Mouse (Mus musculus) embryonic facial prominence, embryonic 11.5 days (tissue): ENCODE data around the gene Prickle3. TPM values are rescaled to one million over a fixed set of nuclear protein-coding genes. Genes with fewer than 3 reads are reported as not detected.

Experiments
- ATAC-seq: fragments of 200-750 bp; cut with Nextera tagmentation; replicated peaks from 2 replicates; pipeline ENCODE4 v1.8.0; 2017; ENCODE audit warnings: low read depth; ENCODE audit not compliant: insufficient number of reproducible peaks, low FRiP score, low TSS enrichment
- DNase-seq: peaks from one replicate; pipeline ENCODE4 v3.0.0-alpha.2; 2015; ENCODE audit warnings: low spot score
- H3K27ac ChIP-seq: fragments of 300-500 bp; sonication (generic); replicated peaks from 2 replicates; pipeline ENCODE4 v1.5.1; 2014; ENCODE audit warnings: mild to moderate bottlenecking, low read depth, low read length, control low read depth
- H3K27me3 ChIP-seq: fragments of 300-500 bp; sonication (generic); 2 replicates; pipeline ENCODE4 v1.6.1; 2014; ENCODE audit warnings: mild to moderate bottlenecking, low read length, moderate library complexity, mixed read lengths; ENCODE audit not compliant: control insufficient read depth, insufficient read depth
- H3K36me3 ChIP-seq: fragments of 300-500 bp; sonication (generic); replicated peaks from 2 replicates; pipeline ENCODE4 v1.6.1; 2014; ENCODE audit warnings: low read depth, mild to moderate bottlenecking, low read length, moderate library complexity, mixed read lengths; ENCODE audit not compliant: control insufficient read depth, insufficient read depth
- H3K4me1 ChIP-seq: fragments of 300-500 bp; sonication (generic); 2 replicates; pipeline ENCODE4 v1.6.1; 2014; ENCODE audit warnings: low read length, mixed read lengths; ENCODE audit not compliant: control insufficient read depth, insufficient read depth
- H3K4me2 ChIP-seq: fragments of 300-500 bp; sonication (generic); 2 replicates; pipeline ENCODE4 v1.6.1; 2014; ENCODE audit warnings: low read depth, mild to moderate bottlenecking, control low read depth, low read length, moderate library complexity
- H3K4me3 ChIP-seq: fragments of 300-500 bp; sonication (generic); 2 replicates; pipeline ENCODE4 v1.5.1; 2014; ENCODE audit warnings: low read depth, low read length, control low read depth
- H3K9ac ChIP-seq: fragments of 300-500 bp; sonication (generic); replicated peaks from 2 replicates; pipeline ENCODE4 v1.6.1; 2014; ENCODE audit warnings: mild to moderate bottlenecking, control low read depth, low read length
- H3K9me3 ChIP-seq: fragments of 300-500 bp; sonication (generic); replicated peaks from 2 replicates; pipeline ENCODE4 v1.6.1; 2016; ENCODE audit warnings: mild to moderate bottlenecking, low read length, inconsistent platforms, mixed read lengths; ENCODE audit not compliant: control insufficient read depth
- WGBS: fragments of 180-500 bp; shearing (Covaris S2); extraction: QIAGEN DNeasy Blood & Tissue Kit; methylation state at CpG from one replicate; pipeline ENCODE4 v1.1.7; 2014; 5-methylcytosine and 5-hydroxymethylcytosine counted together
- polyA plus RNA-seq: library from polyadenylated mRNA; unstranded; fragments of >200 nt; fragmentation: Nextera tagmentation; extraction: Ambion mirVana; gene quantifications from 2 replicates; pipeline ENCODE4 v1.2.1, GENCODE M21; 2014

Prickle3 gene
- polyA plus RNA-seq, 1 experiment from 2014 or later, result 2.6 TPM

DNA sequence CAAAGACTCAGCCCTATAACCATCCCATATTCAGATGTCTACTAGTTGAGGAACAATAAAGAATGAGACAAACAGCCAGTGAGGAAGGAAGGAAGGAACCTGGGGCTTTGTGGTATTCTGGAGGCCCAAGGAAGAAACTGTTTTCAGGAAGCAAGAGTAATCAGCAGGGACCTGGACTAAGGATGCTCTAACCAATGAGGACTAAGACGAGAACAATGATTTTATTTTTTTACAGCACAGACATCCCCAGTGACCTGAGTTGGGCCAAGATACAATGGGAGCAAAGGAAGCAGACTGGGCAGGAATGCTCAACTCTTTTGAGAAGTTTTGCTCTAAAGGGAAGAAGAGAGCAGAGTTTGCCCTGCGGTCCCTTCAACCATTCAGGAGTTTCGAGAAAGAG, 5.9 kb downstream of the Prickle3 start:
- ATAC-seq, result no peak
- no peaks in the 10 kb centered on the region for H3K36me3 ChIP-seq
- WGBS, result 81% methylated on average over 3 of the region's 3 CpGs

DNA sequence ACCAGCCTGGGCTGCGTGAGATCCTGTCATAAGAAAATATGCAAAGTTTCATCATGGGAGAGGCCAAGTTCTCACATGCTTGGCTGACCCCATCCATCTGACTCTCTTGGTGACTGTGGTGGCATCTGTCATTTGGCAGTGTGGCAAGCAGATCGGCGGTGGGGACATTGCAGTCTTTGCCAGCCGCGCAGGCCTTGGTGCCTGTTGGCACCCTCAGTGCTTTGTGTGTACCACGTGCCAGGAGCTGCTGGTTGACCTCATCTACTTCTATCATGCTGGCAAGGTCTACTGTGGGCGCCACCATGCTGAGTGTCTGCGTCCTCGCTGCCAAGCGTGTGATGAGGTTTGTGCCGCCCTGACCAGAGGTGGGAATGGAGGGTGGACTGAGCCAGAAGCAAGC, 7.7 kb downstream of the Prickle3 start:
- DNase-seq, result no peak
- H3K27ac ChIP-seq, result no peak overlapping the region
- no peak overlapping the region for H3K9ac ChIP-seq
- no peak overlapping the region for H3K4me2 ChIP-seq
- H3K36me3 ChIP-seq, result no peaks in the 10 kb centered on the region
- no peaks in the 10 kb centered on the region for H3K4me1 ChIP-seq
- no peak overlapping the region for H3K4me3 ChIP-seq
- no peak for ATAC-seq
- no peaks in the 10 kb centered on the region for H3K9me3 ChIP-seq
- WGBS, result 90% methylated on average over 11 of the region's 11 CpGs
- no peaks in the 10 kb centered on the region for H3K27me3 ChIP-seq

More for the DNA sequence above, 5.9 kb downstream of the Prickle3 start:
- no peak overlapping the region for H3K4me3 ChIP-seq
- DNase-seq, result no peak
- no peak overlapping the region for H3K4me2 ChIP-seq
- no peak overlapping the region for H3K27ac ChIP-seq
- no peak overlapping the region for H3K9ac ChIP-seq
- H3K4me1 ChIP-seq, result no peaks in the 10 kb centered on the region
- no peaks in the 10 kb centered on the region for H3K9me3 ChIP-seq
- H3K27me3 ChIP-seq, result no peaks in the 10 kb centered on the region

DNA sequence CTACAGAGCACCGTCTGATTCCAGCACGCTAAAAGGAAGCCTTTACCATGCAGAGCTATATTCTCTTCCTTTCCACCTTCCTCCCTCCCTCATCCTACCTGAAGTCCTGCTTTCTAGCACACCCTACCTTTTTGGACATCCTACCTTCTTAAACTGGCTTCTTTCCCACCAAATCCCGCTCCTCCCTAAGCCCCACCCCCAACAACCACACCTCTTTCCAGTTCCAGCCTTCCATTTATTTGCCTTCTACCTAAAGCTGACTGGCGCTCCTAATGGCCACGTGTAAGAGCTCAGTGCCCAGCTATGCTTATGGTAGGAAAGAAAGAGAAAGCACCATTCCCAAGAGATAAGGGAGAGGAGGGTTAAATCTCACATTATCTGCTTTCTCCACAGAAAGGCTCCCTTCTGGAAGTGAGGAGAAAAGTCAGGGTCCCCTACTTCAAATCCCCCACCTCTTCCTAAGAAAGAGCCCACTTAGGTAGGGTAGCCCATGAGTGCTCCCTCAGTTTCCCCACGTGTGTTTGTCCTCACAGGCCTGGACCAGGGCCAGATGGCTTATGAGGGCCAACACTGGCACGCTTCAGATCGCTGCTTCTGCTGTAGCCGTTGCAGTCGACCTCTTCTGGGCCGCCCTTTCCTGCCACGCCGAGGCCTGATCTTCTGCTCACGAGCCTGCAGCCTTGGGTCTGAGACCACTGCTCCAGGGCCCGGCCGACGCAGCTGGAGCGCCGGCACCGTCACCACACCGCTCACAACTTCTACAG, 8.9 kb downstream of the Prickle3 start:
- no peak overlapping the region for H3K27ac ChIP-seq
- no peaks in the 10 kb centered on the region for H3K36me3 ChIP-seq
- no peak overlapping the region for H3K4me3 ChIP-seq
- no peaks in the 10 kb centered on the region for H3K27me3 ChIP-seq
- no peaks in the 10 kb centered on the region for H3K9me3 ChIP-seq
- WGBS, result 77% methylated on average over 21 of the region's 21 CpGs
- no peak overlapping the region for H3K4me2 ChIP-seq
- DNase-seq (no peak), ATAC-seq (no peak)
- no peak overlapping the region for H3K9ac ChIP-seq
- no peaks in the 10 kb centered on the region for H3K4me1 ChIP-seq

DNA sequence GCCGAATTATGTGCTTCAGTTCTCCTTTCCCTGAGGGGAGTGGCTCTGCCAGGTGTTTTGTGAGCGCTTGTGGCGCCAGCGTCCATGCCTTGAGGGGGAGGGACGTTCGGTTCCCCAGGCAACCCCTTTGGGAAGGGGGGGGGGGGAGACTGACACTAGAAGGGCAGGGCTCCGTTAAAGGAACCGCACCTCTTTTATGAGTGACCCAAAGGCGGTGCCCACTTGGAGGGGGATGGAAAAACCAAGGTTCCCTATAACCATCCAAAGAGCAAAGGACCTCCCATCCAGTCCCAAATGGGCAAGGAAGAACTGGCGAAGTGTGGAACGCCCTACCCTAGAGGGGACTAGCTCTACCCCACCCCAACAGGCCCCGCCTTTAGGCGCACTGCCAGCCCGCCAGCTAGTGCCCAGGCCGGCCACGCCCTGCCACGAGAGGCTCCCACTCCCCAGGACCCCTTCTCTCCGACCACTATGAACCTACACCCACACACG, 13.4 kb downstream of the Prickle3 start:
- no peaks in the 10 kb centered on the region for H3K27me3 ChIP-seq
- H3K4me3 ChIP-seq, result peak overlapping the region; percentile 37
- no peak overlapping the region for H3K27ac ChIP-seq
- peak; percentile 47 for DNase-seq
- H3K9me3 ChIP-seq, result no peaks in the 10 kb centered on the region
- no peaks in the 10 kb centered on the region for H3K4me1 ChIP-seq
- H3K4me2 ChIP-seq, result peak overlapping the region; percentile 56
- H3K36me3 ChIP-seq, result no peaks in the 10 kb centered on the region
- peak; percentile 46; the same call in 1 of the 2 replicates for ATAC-seq
- 15% methylated on average over 17 of the region's 19 CpGs for WGBS
- peak overlapping the region; percentile 41; the same call in 1 of the 2 replicates for H3K9ac ChIP-seq

DNA sequence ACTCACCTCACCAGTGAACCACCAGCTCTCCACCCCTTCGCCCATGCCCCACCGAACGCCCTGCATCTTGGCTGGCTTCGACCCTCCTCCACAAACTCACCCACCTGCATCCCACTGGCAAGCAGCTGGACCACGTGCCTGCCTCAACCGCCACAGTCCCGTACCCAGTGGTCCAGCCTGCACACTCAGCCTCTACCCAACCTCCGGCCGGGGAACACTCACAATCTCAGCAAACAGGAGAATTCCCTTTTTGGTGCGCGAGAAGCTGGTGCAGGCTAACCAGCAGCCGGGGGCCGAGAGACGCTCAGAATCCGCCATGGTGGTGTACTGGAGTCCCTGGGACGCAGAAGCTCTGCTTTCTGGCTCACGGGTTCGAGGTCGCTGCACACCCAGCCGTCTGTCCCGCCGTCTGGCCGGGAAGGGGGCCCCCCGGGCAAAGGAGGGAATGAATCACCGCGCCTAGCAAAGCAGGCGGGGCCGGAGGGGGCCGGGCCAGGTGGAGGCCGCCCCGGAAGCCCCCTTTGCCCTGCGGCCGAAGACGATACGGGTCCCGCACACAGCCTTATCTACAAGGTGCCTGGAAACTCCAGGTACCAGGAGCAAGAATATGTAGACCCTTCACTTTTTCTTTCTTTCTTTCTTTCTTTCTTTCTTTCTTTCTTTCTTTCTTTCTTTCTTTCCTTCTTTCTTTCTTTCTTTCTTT, 14.0 kb downstream of the Prickle3 start, which contains the start of gene Plp2:
Gene Plp2 (minus strand): TSS at position 470 of the 703 bp plus-strand sequence.
- Histone ChIP-seq H3K27ac (no peak within 1 kb of the TSS), H3K4me1 (no peaks in the 10 kb centered on the region), H3K4me2 (peak within 1 kb of the TSS; percentile 56), H3K36me3 (no peaks in the 10 kb centered on the region), H3K27me3 (no peaks in the 10 kb centered on the region), H3K9me3 (no peaks in the 10 kb centered on the region), H3K4me3 (peak within 1 kb of the TSS; percentile 37), H3K9ac (peak within 1 kb of the TSS; percentile 41)
- ATAC-seq, result peak; percentile 49; the same call in 1 of the 2 replicates
- no peak for DNase-seq
- WGBS, result 15% methylated on average over 35 of the region's 36 CpGs

DNA sequence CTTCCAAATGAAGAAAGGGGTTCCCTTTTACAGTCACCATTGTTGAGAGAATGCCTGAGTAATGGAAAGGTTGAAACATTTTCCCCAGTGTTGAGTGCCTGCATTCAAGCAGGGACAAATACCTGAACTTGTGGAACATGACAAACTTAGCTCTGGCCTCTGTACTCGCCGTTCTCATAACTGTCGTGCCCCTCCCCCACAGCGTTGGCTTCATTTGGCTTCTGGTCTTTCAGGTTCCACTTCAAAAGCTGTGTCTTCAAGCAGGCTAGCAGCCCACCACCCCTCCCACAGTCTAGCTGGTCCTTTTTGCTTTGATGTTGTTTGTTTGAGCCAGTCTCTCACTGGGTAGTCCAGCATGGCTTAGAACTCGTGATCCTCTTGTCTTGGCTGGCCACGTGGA, 15.7 kb downstream of the Prickle3 start:
- Histone ChIP-seq H3K9me3 (no peaks in the 10 kb centered on the region), H3K9ac (no peak overlapping the region), H3K27me3 (no peaks in the 10 kb centered on the region), H3K4me3 (no peak overlapping the region), H3K27ac (no peak overlapping the region), H3K4me1 (no peaks in the 10 kb centered on the region), H3K36me3 (no peaks in the 10 kb centered on the region), H3K4me2 (no peak overlapping the region)
- 53% methylated on average over 6 of the region's 6 CpGs for WGBS
- no peak for ATAC-seq
- DNase-seq, result no peak

DNA sequence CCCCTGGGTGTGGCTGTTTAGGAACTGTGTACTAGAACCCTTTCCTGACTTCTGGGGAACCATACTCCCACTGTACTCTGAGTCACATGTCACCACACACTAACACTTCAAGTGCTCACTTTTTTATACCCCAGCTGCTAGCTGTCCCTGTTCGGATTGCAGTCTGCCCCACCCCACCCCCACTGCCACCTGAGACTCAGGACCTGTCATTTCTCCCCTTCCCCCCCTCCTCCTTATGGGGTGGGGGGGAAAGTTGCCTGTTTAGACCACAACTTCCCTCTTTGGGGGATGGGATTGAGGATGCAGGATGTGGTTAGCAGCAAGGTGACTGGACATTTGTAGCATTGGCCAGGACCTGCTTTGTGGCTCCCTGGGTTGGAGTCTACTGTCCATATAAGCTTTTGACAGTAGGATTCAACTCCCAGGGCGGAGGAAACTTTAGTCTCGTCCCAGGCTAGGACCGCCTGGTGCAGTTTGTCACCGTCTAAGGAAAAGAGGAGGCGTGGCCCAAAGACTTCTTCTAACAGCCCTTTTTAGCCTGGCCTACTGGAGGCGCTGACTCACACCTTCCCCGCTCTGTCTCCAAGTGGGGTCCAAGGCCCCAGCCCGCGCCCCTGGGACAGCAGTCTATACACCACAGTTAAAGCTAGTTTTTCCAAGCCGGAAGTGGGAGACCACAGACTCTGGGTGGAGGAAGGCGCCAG, 16.7 kb downstream of the Prickle3 start:
- H3K4me3 ChIP-seq, result no peak overlapping the region
- peak overlapping the region; percentile 4; the same call in 1 of the 2 replicates for H3K4me2 ChIP-seq
- no peaks in the 10 kb centered on the region for H3K4me1 ChIP-seq
- H3K9me3 ChIP-seq, result no peaks in the 10 kb centered on the region
- ATAC-seq (no peak), DNase-seq (no peak)
- WGBS, result 36% methylated on average over 12 of the region's 12 CpGs
- no peak overlapping the region for H3K9ac ChIP-seq
- no peaks in the 10 kb centered on the region for H3K36me3 ChIP-seq
- no peaks in the 10 kb centered on the region for H3K27me3 ChIP-seq
- no peak overlapping the region for H3K27ac ChIP-seq
